Mouse (Mus musculus) liver, embryonic 14.5 days (tissue): ENCODE results near the gene Kmo.

Experiments
- CTCF ChIP-seq: IDR thresholded peaks from 2 replicates; pipeline ENCODE4 v1.5.1; 2016; ENCODE audit warnings: antibody characterized with exemption, low read depth, control low read depth
- EP300 ChIP-seq: IDR thresholded peaks from 2 replicates; pipeline ENCODE4 v1.6.1; 2016; ENCODE audit warnings: antibody characterized with exemption, low read depth

DNA sequence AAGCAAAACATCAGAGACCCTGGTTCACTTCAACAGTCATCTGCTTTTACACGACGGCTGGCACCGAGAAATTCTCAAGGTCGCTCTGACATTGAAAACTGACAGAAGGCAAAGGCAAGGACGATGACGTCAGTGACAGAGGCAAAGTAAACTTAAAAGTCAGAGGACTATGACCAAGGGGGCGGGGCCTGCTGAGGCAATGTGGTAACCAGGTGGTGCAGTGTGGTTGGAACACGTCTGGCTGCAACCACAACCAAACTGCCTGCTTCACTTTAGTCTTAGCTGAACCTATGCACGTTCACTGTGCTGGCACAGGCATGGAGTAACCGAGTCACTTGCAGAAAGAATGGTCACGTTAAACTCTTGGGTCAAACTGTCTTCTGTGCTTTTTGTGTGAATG, 17.9 kb upstream of the Kmo start:
- TF ChIP-seq CTCF (no peak), EP300 (no peak)
